Mouse (Mus musculus) limb, embryonic 12.5 days (tissue): ENCODE measurements at regions not wholly inside any gene's neighbourhood (a gene's known extent, or its start where the extent isn't known, plus 50 kb on each side); places are given as distances from the start of the nearest gene placed in this dataset.
A peak's percentile ranks its signal among the peaks of the same experiment; 100 is the strongest.

Source experiments
- ATAC-seq: fragments of 200-750 bp; cut with Nextera tagmentation; 2 replicates; pipeline ENCODE4 v1.8.0; 2017; ENCODE audit warnings: low read depth, moderate TSS enrichment; ENCODE audit not compliant: insufficient number of reproducible peaks, insufficient read depth, low FRiP score, low TSS enrichment
- H3K27ac ChIP-seq: fragments of 300-500 bp; sonication (generic); 2 replicates; pipeline ENCODE4 v1.5.1; 2016; ENCODE audit warnings: mild to moderate bottlenecking, moderate library complexity
- H3K27me3 ChIP-seq: fragments of 300-500 bp; sonication (generic); 2 replicates; pipeline ENCODE4 v1.6.1; 2016; ENCODE audit warnings: mild to moderate bottlenecking, moderate library complexity
- H3K36me3 ChIP-seq: fragments of 300-500 bp; sonication (generic); 2 replicates; pipeline ENCODE4 v1.6.1; 2016; ENCODE audit warnings: mild to moderate bottlenecking, moderate library complexity
- H3K4me1 ChIP-seq: fragments of 300-500 bp; sonication (generic); replicated peaks from 2 replicates; pipeline ENCODE4 v1.6.1; 2016
- H3K4me2 ChIP-seq: fragments of 300-500 bp; sonication (generic); 2 replicates; pipeline ENCODE4 v1.6.1; 2016; ENCODE audit warnings: mild to moderate bottlenecking, moderate library complexity
- H3K4me3 ChIP-seq: fragments of 300-500 bp; sonication (generic); replicated peaks from 2 replicates; pipeline ENCODE4 v1.5.1; 2016; ENCODE audit warnings: mild to moderate bottlenecking
- H3K9ac ChIP-seq: fragments of 300-500 bp; sonication (generic); replicated peaks from 2 replicates; pipeline ENCODE4 v1.6.1; 2016; ENCODE audit warnings: mild to moderate bottlenecking, moderate library complexity
- H3K9me3 ChIP-seq: fragments of 300-500 bp; sonication (generic); 2 replicates; pipeline ENCODE4 v1.6.1; 2016; ENCODE audit warnings: mild to moderate bottlenecking, moderate library complexity
- WGBS: fragments of 180-500 bp; shearing (Covaris S2); methylation state at CpG from one replicate; pipeline ENCODE4 v1.1.7; 2016; 5-methylcytosine and 5-hydroxymethylcytosine counted together

DNA sequence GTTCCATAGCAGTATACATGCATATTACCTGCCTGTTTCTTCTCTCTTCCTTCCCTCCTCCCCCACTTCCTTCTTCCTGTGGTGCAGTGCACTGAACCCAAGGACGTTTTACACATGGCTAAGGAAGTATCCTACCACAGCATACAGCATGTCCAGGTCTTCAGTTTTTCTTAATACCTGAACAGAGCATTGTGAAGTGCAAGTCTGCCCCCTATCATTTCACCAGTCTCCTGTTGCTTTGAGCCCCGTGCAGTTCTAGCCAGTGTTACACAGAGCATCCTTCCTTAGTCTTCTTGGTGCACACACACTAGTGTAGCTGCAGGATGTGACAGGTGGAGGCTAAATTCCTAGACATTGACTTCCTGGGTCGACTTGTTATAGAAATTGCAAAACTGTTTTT, 53.7 kb upstream of the Foxb1 start:
- Histone ChIP-seq H3K27ac (no peak overlapping the region), H3K4me1 (peaks cover 15% of the 10 kb centered on the region), H3K4me2 (no peak overlapping the region), H3K36me3 (no peaks in the 10 kb centered on the region), H3K27me3 (no peaks in the 10 kb centered on the region), H3K4me3 (no peak overlapping the region), H3K9ac (no peak overlapping the region), H3K9me3 (no peaks in the 10 kb centered on the region)
- 64% methylated on average over 3 of the region's 3 CpGs for WGBS
- ATAC-seq, result no peak

GRCm38 (mm10) chr9:69823179-69823966, 62.6 kb upstream of the Foxb1 start:
- 77% methylated on average over 9 of the region's 9 CpGs for WGBS
- no peak overlapping the region for H3K4me3 ChIP-seq
- H3K27me3 ChIP-seq, result peaks cover 10% of the 10 kb centered on the region; the same call in 1 of the 2 replicates
- no peak for ATAC-seq
- no peak overlapping the region for H3K4me2 ChIP-seq
- H3K36me3 ChIP-seq, result no peaks in the 10 kb centered on the region
- no peaks in the 10 kb centered on the region; the same call in 1 of the 2 replicates for H3K4me1 ChIP-seq
- no peak overlapping the region for H3K9ac ChIP-seq
- no peaks in the 10 kb centered on the region for H3K9me3 ChIP-seq
- no peak overlapping the region for H3K27ac ChIP-seq

DNA sequence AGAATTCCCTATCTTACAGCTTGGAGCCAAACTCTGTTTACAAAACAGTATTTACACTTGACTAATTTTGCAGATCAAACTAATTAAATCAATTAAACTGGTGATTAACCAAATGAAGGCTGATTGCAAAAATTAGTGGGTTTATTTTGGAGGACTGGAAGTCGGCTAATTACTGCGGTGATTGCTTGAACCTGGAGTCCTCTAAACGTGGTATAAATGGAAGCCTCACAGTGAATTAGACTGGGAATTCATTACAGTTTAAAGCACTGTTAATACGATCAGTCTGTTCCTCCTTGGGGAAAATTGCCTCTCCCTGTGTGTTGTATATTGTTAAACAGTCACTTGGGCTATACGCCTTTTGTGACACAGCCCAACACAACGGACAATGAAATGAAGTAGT, 67.7 kb upstream of the Foxb1 start:
- WGBS, result 23% methylated on average over 6 of the region's 6 CpGs
- H3K36me3 ChIP-seq, result no peaks in the 10 kb centered on the region
- peaks cover 13% of the 10 kb centered on the region; the same call in 1 of the 2 replicates for H3K27me3 ChIP-seq
- H3K27ac ChIP-seq, result no peak overlapping the region
- H3K9me3 ChIP-seq, result no peaks in the 10 kb centered on the region
- no peak overlapping the region for H3K9ac ChIP-seq
- H3K4me3 ChIP-seq, result no peak overlapping the region
- peaks cover 7% of the 10 kb centered on the region; the same call in 1 of the 2 replicates for H3K4me1 ChIP-seq
- no peak overlapping the region for H3K4me2 ChIP-seq
- ATAC-seq, result no peak

DNA sequence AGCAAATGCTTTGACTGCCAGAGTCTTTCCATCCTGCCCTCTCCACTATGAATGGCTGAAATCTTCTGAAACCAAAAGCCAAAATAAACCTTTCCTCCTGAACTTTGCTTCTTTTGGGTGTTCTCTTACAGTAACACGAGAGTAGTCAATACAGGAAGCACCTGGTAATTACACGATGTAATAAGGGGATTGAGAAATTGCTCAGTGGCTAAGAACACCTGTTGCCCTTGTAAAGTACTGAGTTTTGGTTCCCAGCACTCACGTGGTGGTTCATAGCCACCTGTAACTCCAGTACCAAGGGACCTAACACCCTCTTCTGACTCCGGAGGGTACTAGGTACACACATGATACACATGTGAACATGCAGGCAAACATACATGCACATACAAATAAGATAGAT, 74.7 kb upstream of the Foxb1 start:
- Histone ChIP-seq H3K36me3 (no peaks in the 10 kb centered on the region), H3K27me3 (peaks cover 11% of the 10 kb centered on the region), H3K4me3 (no peak overlapping the region), H3K9me3 (no peaks in the 10 kb centered on the region), H3K4me2 (no peak overlapping the region), H3K27ac (no peak overlapping the region), H3K4me1 (no peaks in the 10 kb centered on the region), H3K9ac (no peak overlapping the region)
- 58% methylated on average over 4 of the region's 4 CpGs for WGBS
- ATAC-seq, result no peak

DNA sequence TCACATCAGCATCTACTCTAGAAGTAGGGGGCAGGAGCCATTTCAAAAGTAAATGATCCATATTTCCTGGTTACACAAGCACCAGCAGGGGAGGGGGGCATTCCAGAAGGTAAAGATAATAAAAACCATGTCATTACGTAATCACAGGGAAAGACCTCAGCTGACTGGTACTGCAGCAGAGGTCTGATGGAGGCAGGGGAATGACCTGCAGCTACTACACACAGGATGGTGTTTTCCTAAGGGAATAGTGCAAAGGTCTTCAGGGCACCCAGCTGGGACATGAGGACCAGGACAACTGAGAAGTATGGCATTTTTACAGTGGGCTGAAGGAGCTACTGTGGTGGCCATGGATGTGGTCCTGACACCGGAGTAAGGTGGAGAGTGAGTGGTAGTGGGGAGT, 78.5 kb upstream of the Foxb1 start:
- H3K36me3 ChIP-seq, result no peaks in the 10 kb centered on the region
- no peak overlapping the region for H3K27ac ChIP-seq
- ATAC-seq, result no peak
- 69% methylated on average over 2 of the region's 2 CpGs for WGBS
- no peaks in the 10 kb centered on the region for H3K4me1 ChIP-seq
- H3K4me3 ChIP-seq, result no peak overlapping the region
- H3K27me3 ChIP-seq, result peaks cover 18% of the 10 kb centered on the region
- no peak overlapping the region for H3K9ac ChIP-seq
- H3K4me2 ChIP-seq, result no peak overlapping the region
- H3K9me3 ChIP-seq, result no peaks in the 10 kb centered on the region

GRCm38 (mm10) chr9:69844712-69845111, 84.0 kb upstream of the Foxb1 start:
- H3K4me2 ChIP-seq, result no peak overlapping the region
- H3K36me3 ChIP-seq, result no peaks in the 10 kb centered on the region
- no peak for ATAC-seq
- WGBS, result 60% methylated on average over 6 of the region's 6 CpGs
- H3K9ac ChIP-seq, result no peak overlapping the region
- H3K27ac ChIP-seq, result no peak overlapping the region
- peaks cover 8% of the 10 kb centered on the region; the same call in 1 of the 2 replicates for H3K9me3 ChIP-seq
- no peak overlapping the region for H3K4me3 ChIP-seq
- H3K4me1 ChIP-seq, result no peaks in the 10 kb centered on the region
- H3K27me3 ChIP-seq, result peaks cover 24% of the 10 kb centered on the region

- no peak for ATAC-seq
- no peak overlapping the region for H3K4me3 ChIP-seq
- H3K27ac ChIP-seq, result no peak overlapping the region
- WGBS, result 46% methylated on average over 9 of the region's 9 CpGs
- no peak overlapping the region for H3K4me2 ChIP-seq
- H3K9ac ChIP-seq, result no peak overlapping the region
- H3K4me1 ChIP-seq, result no peaks in the 10 kb centered on the region
- peaks cover 24% of the 10 kb centered on the region for H3K27me3 ChIP-seq
- no peaks in the 10 kb centered on the region for H3K36me3 ChIP-seq
- H3K9me3 ChIP-seq, result peaks cover 8% of the 10 kb centered on the region; the same call in 1 of the 2 replicates
Measured at GRCm38 (mm10) chr9:69845210-69845609, 84.5 kb upstream of the Foxb1 start.

DNA sequence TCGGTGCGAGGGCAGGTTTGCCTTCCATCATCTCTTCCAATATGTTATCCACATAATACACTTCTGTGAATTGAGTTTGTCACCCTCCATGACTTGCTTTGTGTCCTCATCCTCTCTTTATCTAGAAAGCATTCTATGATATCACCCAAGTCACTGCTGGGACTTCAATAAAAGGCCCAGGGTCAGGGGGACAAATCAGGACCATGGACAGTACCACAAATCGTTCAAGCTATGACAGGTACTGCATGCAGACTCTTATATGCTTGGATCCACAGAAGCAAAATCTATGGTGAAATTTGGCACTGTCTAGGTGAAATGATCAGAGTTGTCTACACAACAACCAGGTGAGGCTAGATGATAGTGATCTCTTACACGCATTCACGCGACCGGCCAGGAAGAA, 95.9 kb upstream of the Foxb1 start:
- no peak overlapping the region for H3K27ac ChIP-seq
- H3K4me3 ChIP-seq, result no peak overlapping the region
- 88% methylated on average over 7 of the region's 7 CpGs for WGBS
- H3K4me1 ChIP-seq, result no peaks in the 10 kb centered on the region
- no peak for ATAC-seq
- no peak overlapping the region for H3K4me2 ChIP-seq
- H3K36me3 ChIP-seq, result no peaks in the 10 kb centered on the region
- no peaks in the 10 kb centered on the region for H3K27me3 ChIP-seq
- no peak overlapping the region for H3K9ac ChIP-seq
- H3K9me3 ChIP-seq, result no peaks in the 10 kb centered on the region

- Histone ChIP-seq H3K9me3 (no peaks in the 10 kb centered on the region), H3K4me2 (no peak overlapping the region), H3K9ac (no peak overlapping the region), H3K27ac (no peak overlapping the region), H3K4me3 (no peak overlapping the region), H3K36me3 (no peaks in the 10 kb centered on the region), H3K4me1 (no peaks in the 10 kb centered on the region), H3K27me3 (no peaks in the 10 kb centered on the region)
- 78% methylated on average over 3 of the region's 3 CpGs for WGBS
- ATAC-seq, result no peak
Measured at GRCm38 (mm10) chr9:69858619-69859018, 97.9 kb upstream of the Foxb1 start.

DNA sequence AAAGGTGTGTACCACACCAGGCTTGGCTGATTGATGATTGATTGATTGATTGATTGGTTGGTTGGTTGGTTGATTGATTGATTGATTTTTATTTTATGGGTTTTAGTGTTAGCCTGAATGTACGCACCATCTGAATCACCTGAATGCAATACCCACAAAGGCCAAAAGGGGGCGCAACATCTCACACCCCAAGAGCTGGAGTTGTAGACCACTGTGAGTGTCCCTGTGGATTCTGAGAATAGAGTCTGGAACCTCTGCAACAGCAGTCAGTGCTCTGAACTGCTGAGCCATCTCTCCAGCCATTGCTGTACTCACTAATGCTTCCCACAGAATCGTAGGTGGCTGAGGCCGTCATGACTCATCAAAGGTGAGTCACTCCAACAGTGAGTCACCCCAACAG, 109.4 kb upstream of the Foxb1 start:
- 84% methylated on average over 4 of the region's 4 CpGs for WGBS
- Histone ChIP-seq H3K4me2 (no peak overlapping the region), H3K9me3 (no peaks in the 10 kb centered on the region), H3K27me3 (peaks cover 10% of the 10 kb centered on the region; the same call in 1 of the 2 replicates), H3K27ac (no peak overlapping the region), H3K36me3 (no peaks in the 10 kb centered on the region), H3K9ac (no peak overlapping the region), H3K4me3 (no peak overlapping the region), H3K4me1 (no peaks in the 10 kb centered on the region)
- ATAC-seq, result no peak

GRCm38 (mm10) chr9:69886351-69886750, 102.9 kb upstream of the Bnip2 start:
- H3K4me2 ChIP-seq, result no peak overlapping the region
- no peaks in the 10 kb centered on the region for H3K9me3 ChIP-seq
- no peak overlapping the region for H3K27ac ChIP-seq
- no peak for ATAC-seq
- no peaks in the 10 kb centered on the region for H3K36me3 ChIP-seq
- H3K9ac ChIP-seq, result no peak overlapping the region
- 60% methylated on average over 5 of the region's 5 CpGs for WGBS
- H3K27me3 ChIP-seq, result no peaks in the 10 kb centered on the region; the same call in 1 of the 2 replicates
- no peak overlapping the region for H3K4me3 ChIP-seq
- H3K4me1 ChIP-seq, result no peaks in the 10 kb centered on the region

DNA sequence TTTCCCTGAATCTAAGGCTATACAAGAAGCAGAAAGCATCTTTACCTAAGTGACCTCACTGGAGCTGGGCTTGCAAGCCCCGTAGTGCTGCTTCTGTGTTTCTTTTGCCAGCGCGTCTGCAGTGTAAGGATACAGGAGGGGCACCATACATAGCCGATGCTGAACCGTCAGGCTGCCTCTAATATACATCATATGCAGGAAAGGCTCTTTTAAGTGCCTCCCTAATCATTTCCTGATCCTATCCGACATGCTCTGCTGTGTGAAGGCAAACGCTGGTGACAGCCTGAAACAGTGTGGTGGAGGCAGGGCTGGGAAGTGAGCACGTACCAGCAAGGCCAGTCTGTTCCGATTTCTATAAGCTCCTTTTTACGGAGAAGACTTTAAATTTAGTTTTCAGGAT, 91.2 kb upstream of the Bnip2 start:
- Histone ChIP-seq H3K4me1 (peaks cover 12% of the 10 kb centered on the region; the same call in 1 of the 2 replicates), H3K4me2 (peak overlapping the region; percentile 29; the same call in 1 of the 2 replicates), H3K9me3 (no peaks in the 10 kb centered on the region), H3K27ac (no peak overlapping the region), H3K4me3 (no peak overlapping the region), H3K27me3 (peaks cover 39% of the 10 kb centered on the region), H3K9ac (0 out of 2 replicates have a peak overlapping the region, but pooled peaks have one; percentile 0), H3K36me3 (no peaks in the 10 kb centered on the region)
- no peak; the same call in 1 of the 2 replicates for ATAC-seq
- WGBS, result 17% methylated on average over 10 of the region's 10 CpGs
